In the genomic region with DNA sequence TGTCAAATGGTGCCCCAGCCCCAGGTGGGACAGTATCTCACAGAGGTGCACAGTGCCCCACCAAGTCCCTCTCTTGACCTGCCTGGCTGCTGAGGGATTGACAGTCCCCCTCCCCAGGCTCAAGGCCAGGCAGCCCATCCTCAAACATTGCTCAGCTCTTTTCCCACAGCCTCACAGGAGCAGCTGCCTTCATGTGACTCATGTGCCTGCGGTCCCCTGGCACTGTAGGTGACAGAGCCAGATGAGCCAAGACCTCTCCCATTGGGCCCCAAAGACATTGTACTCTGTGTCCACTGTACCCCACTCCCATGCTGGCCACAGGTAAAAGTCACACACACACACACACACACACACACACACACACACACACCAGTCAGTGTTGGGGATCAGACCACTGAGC, we compare ENCODE assay signal across 24 mouse cellular contexts. TPM values are rescaled to one million over a fixed set of nuclear protein-coding genes. Genes with fewer than 3 reads are reported as not detected.
DNase-seq lines count a peak whose midpoint lies in the region; ATAC-seq and TF ChIP-seq lines count a peak whose summit lies in the region.
"Had no signal": no experiment of that assay in that cellular context is flagged by ENCODE, and none has a peak within 500 bp of the region (broad histone marks: within the 10 kb centered on the region; RNA-seq: fewer than 3 reads in every experiment).

No protein-coding gene starts in this region.

- WGBS in hindbrain, embryonic 13.5 days: 83% methylated on average over 1 of the region's 1 CpGs
- 91% methylated on average over 1 of the region's 1 CpGs for WGBS in hindbrain, embryonic 10.5 days
- WGBS in neural tube, embryonic 11.5 days: 94% methylated on average over 1 of the region's 1 CpGs
- WGBS in neural tube, embryonic 15.5 days: 86% methylated on average over 1 of the region's 1 CpGs

- peak overlapping the region; percentile 62; the same call in 1 of the 2 replicates for H3K27ac ChIP-seq in hindbrain, embryonic 13.5 days
- H3K27ac ChIP-seq in hindbrain, embryonic 10.5 days: no peak overlapping the region
- no peak overlapping the region for H3K27ac ChIP-seq in neural tube, embryonic 11.5 days (ENCODE audit: low read depth, low read length)
- H3K27ac ChIP-seq in neural tube, embryonic 15.5 days (replicated peaks): no peak overlapping the region
- H3K27ac ChIP-seq: embryonic facial prominence, embryonic 10.5 days; embryonic facial prominence, embryonic 13.5 days; heart, adult 2 months; heart, embryonic 10.5 days; heart, embryonic 13.5 days; hindbrain, embryonic 14.5 days; hindbrain, postnatal 0 days had no signal

- ATAC-seq in hindbrain, embryonic 13.5 days (ENCODE audit: low FRiP score): no peak
- no peak for ATAC-seq in neural tube, embryonic 11.5 days (ENCODE audit: insufficient read depth, low FRiP score, low TSS enrichment)
- no peak for ATAC-seq in neural tube, embryonic 15.5 days (ENCODE audit: low FRiP score)
- ATAC-seq: activated CD4-positive, CD25-positive, alpha-beta regulatory T cell, adult 4 months; forebrain, embryonic 16.5 days; hindbrain, postnatal 0 days had no signal

- no peak overlapping the region; the same call in 1 of the 2 replicates for H3K9ac ChIP-seq in hindbrain, embryonic 13.5 days
- H3K9ac ChIP-seq in neural tube, embryonic 11.5 days (ENCODE audit: low read length): no peak overlapping the region
- no peak overlapping the region for H3K9ac ChIP-seq in neural tube, embryonic 15.5 days (replicated peaks)
- H3K9ac ChIP-seq: embryonic facial prominence, embryonic 13.5 days; heart, embryonic 13.5 days; hindbrain, embryonic 14.5 days had no signal

- no peaks in the 10 kb centered on the region for H3K9me3 ChIP-seq in hindbrain, embryonic 13.5 days
- H3K9me3 ChIP-seq in hindbrain, embryonic 10.5 days: no peaks in the 10 kb centered on the region
- H3K9me3 ChIP-seq in neural tube, embryonic 11.5 days (ENCODE audit: control insufficient read depth, low read length): no peaks in the 10 kb centered on the region
- H3K9me3 ChIP-seq in neural tube, embryonic 15.5 days (replicated peaks): no peaks in the 10 kb centered on the region
- H3K9me3 ChIP-seq: embryonic facial prominence, embryonic 10.5 days; embryonic facial prominence, embryonic 13.5 days; heart, embryonic 10.5 days; heart, embryonic 13.5 days had no signal

- TF ChIP-seq POLR2A in myocyte (IDR thresholded peaks at IDR 0.05; ENCODE audit: insufficient read length, low read depth): no peak

- H3K4me1 ChIP-seq in hindbrain, embryonic 13.5 days (replicated peaks): peaks cover 28% of the 10 kb centered on the region
- H3K4me1 ChIP-seq in hindbrain, embryonic 10.5 days (replicated peaks): peaks cover 27% of the 10 kb centered on the region
- peaks cover 3% of the 10 kb centered on the region; the same call in 1 of the 2 replicates for H3K4me1 ChIP-seq in neural tube, embryonic 11.5 days (ENCODE audit: control insufficient read depth, insufficient read depth, low read length)
- peaks cover 10% of the 10 kb centered on the region; the same call in 1 of the 2 replicates for H3K4me1 ChIP-seq in neural tube, embryonic 15.5 days
- H3K4me1 ChIP-seq: heart, embryonic 13.5 days had no signal

- H3K36me3 ChIP-seq in hindbrain, embryonic 13.5 days: peaks cover 41% of the 10 kb centered on the region
- H3K36me3 ChIP-seq in hindbrain, embryonic 10.5 days: peaks cover 99% of the 10 kb centered on the region
- no peaks in the 10 kb centered on the region; the same call in none of the 2 replicates for H3K36me3 ChIP-seq in neural tube, embryonic 11.5 days (ENCODE audit: control insufficient read depth, insufficient read depth, low read length)
- peaks cover 18% of the 10 kb centered on the region; the same call in 1 of the 2 replicates for H3K36me3 ChIP-seq in neural tube, embryonic 15.5 days
- H3K36me3 ChIP-seq in myocyte (ENCODE audit: control insufficient read depth, insufficient read depth): no peaks in the 10 kb centered on the region

- no peak overlapping the region for H3ac ChIP-seq in myocyte (ENCODE audit: control insufficient read depth, insufficient read length)

- DNase-seq in hindbrain, embryonic 10.5 days (ENCODE audit: low spot score): no peak
- DNase-seq in neural tube, embryonic 11.5 days (ENCODE audit: low spot score): peak; percentile 8
- no peak for DNase-seq in heart, postnatal 10 days
- DNase-seq: adrenal gland, adult 8-10 months; adrenal gland, postnatal 25 days; cerebellum, adult 11-12 months; cerebellum, adult 8-10 months; cerebellum, postnatal 36 days; embryo, embryonic 11 days; gastrocnemius, postnatal 10 days; gastrocnemius, postnatal 36 days; heart, adult 2 months had no signal

- no peaks in the 10 kb centered on the region for H3K79me2 ChIP-seq in myocyte (ENCODE audit: control insufficient read depth, insufficient read depth)

- no peak overlapping the region for H3K4me2 ChIP-seq in hindbrain, embryonic 13.5 days
- no peak overlapping the region for H3K4me2 ChIP-seq in neural tube, embryonic 11.5 days (ENCODE audit: low read depth)
- no peak overlapping the region for H3K4me2 ChIP-seq in neural tube, embryonic 15.5 days
- H3K4me2 ChIP-seq in myocyte (ENCODE audit: low read depth): no peak overlapping the region
- H3K4me2 ChIP-seq: embryonic facial prominence, embryonic 13.5 days; heart, embryonic 13.5 days; hindbrain, embryonic 14.5 days had no signal

- intact Hi-C loops in heart, postnatal 10 days (cut with DNase I): no loop called here

- H3K27me3 ChIP-seq in hindbrain, embryonic 13.5 days: no peaks in the 10 kb centered on the region
- no peaks in the 10 kb centered on the region; the same call in 1 of the 2 replicates for H3K27me3 ChIP-seq in hindbrain, embryonic 10.5 days (ENCODE audit: insufficient read depth, poor library complexity, severe bottlenecking)
- no peaks in the 10 kb centered on the region for H3K27me3 ChIP-seq in neural tube, embryonic 11.5 days (ENCODE audit: control insufficient read depth, insufficient read depth, low read length)
- no peaks in the 10 kb centered on the region for H3K27me3 ChIP-seq in neural tube, embryonic 15.5 days (replicated peaks)
- H3K27me3 ChIP-seq in myocyte (ENCODE audit: control insufficient read depth, insufficient read depth, insufficient read length): peaks cover 57% of the 10 kb centered on the region
- H3K27me3 ChIP-seq: embryonic facial prominence, embryonic 13.5 days; heart, embryonic 13.5 days had no signal

- H3K4me3 ChIP-seq in hindbrain, embryonic 13.5 days: no peak overlapping the region
- no peak overlapping the region for H3K4me3 ChIP-seq in hindbrain, embryonic 10.5 days
- H3K4me3 ChIP-seq in neural tube, embryonic 11.5 days (ENCODE audit: low read depth, low read length): no peak overlapping the region
- no peak overlapping the region for H3K4me3 ChIP-seq in neural tube, embryonic 15.5 days (replicated peaks)
- no peak overlapping the region for H3K4me3 ChIP-seq in myocyte
- H3K4me3 ChIP-seq: embryonic facial prominence, embryonic 10.5 days; embryonic facial prominence, embryonic 13.5 days; erythroblast, embryonic 14.5 days; heart, adult 2 months; heart, embryonic 10.5 days; heart, embryonic 13.5 days had no signal

TF ChIP-seq in myocyte, 11 proteins besides CTCF, POLR2A, EP300 and RAD21:
- peak in 2 of 3 experiments; percentile 32 to 58 for TF ChIP-seq MYOG (IDR thresholded peaks at IDR 0.05; ENCODE audit: control insufficient read depth in 1 of 3, insufficient read depth in 1 of 3, insufficient read length in 2 of 3, low read depth in 2 of 3)
- TF ChIP-seq CEBPB (IDR thresholded peaks at IDR 0.05; ENCODE audit: insufficient read depth, poor library complexity, severe bottlenecking): no peak
- peak in 2 of 3 experiments; percentile 16 to 33 for TF ChIP-seq MYOD1 (IDR thresholded peaks at IDR 0.05; ENCODE audit: control insufficient read depth in 1 of 3, insufficient read length in 2 of 3, low read depth in 2 of 3)
- TF ChIP-seq MAX (IDR thresholded peaks at IDR 0.05; ENCODE audit: low read depth): no peak

RNA-seq across cellular contexts. Expression of a gene that starts 18.8 kb away (rescaled TPM):
- 109 and 110 TPM in 2 replicates for polyA plus RNA-seq in hindbrain, embryonic 13.5 days (2015; fragmentation: Nextera tagmentation; extraction: Ambion mirVana)
- 202 and 281 TPM in 2 replicates for polyA plus RNA-seq in hindbrain, embryonic 10.5 days (2016; fragmentation: Nextera tagmentation; extraction: Ambion mirVana)
- 228 and 261 TPM in 2 replicates for polyA plus RNA-seq in neural tube, embryonic 11.5 days (2014; fragmentation: Nextera tagmentation; extraction: Ambion mirVana)
- 55.6 and 67.3 TPM in 2 replicates for polyA plus RNA-seq in neural tube, embryonic 15.5 days (2015; fragmentation: Nextera tagmentation; extraction: Ambion mirVana)
- polyA plus RNA-seq in myocyte (2012; fragmentation: generic; extraction: Trizol): 0.65 TPM
- 10 to 100 TPM; 77.4 to 80.7 TPM for total RNA-seq in heart, postnatal 10 days (2021)

Comparison
In these comparisons a context has a peak if more than half of its experiments do, and no peak if none do; other contexts are left out.
1. RNA of a gene that starts 18.8 kb away (polyA plus RNA-seq): 202 to 281 TPM in hindbrain, embryonic 10.5 days, 228 to 261 TPM in neural tube, embryonic 11.5 days, 109 to 110 TPM in hindbrain, embryonic 13.5 days and 55.6 to 67.3 TPM in neural tube, embryonic 15.5 days; 0.65 TPM in myocyte (single experiment); every median in the first group is over 10 times any median in the second.